23 mouse cellular contexts compared by ENCODE assay signal in genomic region chr5:118005728-118006127, GRCm38 (mm10). TPM values are rescaled to one million over a fixed set of nuclear protein-coding genes. Genes with fewer than 3 reads are reported as not detected.
DNase-seq lines count a peak whose midpoint lies in the region; ATAC-seq lines count a peak whose summit lies in the region.
"Had no signal": no experiment of that assay in that cellular context is flagged by ENCODE, and none has a peak within 500 bp of the region (broad histone marks: within the 10 kb centered on the region; RNA-seq: fewer than 3 reads in every experiment).

No protein-coding gene starts in this region.

- 100% methylated on average over 1 of the region's 1 CpGs for WGBS in kidney, embryonic 15.5 days

- H3K9me3 ChIP-seq in kidney, embryonic 15.5 days (replicated peaks), result no peaks in the 10 kb centered on the region
- H3K9me3 ChIP-seq: embryonic facial prominence, embryonic 12.5 days; midbrain, embryonic 13.5 days; neural tube, embryonic 15.5 days had no signal

- no peak overlapping the region for H3K9ac ChIP-seq in kidney, embryonic 15.5 days
- H3K9ac ChIP-seq: embryonic facial prominence, embryonic 12.5 days; forebrain, postnatal 0 days; midbrain, embryonic 13.5 days; neural tube, embryonic 15.5 days had no signal

- no peak overlapping the region for H3K4me3 ChIP-seq in kidney, embryonic 15.5 days (replicated peaks)
- H3K4me3 ChIP-seq: embryonic facial prominence, embryonic 12.5 days; gastrocnemius, adult 2 months; midbrain, embryonic 13.5 days; myocyte; neural tube, embryonic 15.5 days had no signal

- peaks cover 96% of the 10 kb centered on the region for H3K36me3 ChIP-seq in kidney, embryonic 15.5 days

- H3K27me3 ChIP-seq in kidney, embryonic 15.5 days, result no peaks in the 10 kb centered on the region
- H3K27me3 ChIP-seq: embryonic facial prominence, embryonic 12.5 days; midbrain, embryonic 13.5 days; neural tube, embryonic 15.5 days had no signal

- ATAC-seq in kidney, embryonic 15.5 days (replicated peaks; ENCODE audit: low FRiP score), result no peak
- ATAC-seq: forebrain, postnatal 0 days; midbrain, embryonic 13.5 days had no signal

- H3K27ac ChIP-seq in kidney, embryonic 15.5 days, result no peak overlapping the region
- H3K27ac ChIP-seq: embryonic facial prominence, embryonic 12.5 days; gastrocnemius, adult 2 months; midbrain, embryonic 13.5 days; neural tube, embryonic 15.5 days had no signal

- peaks cover 8% of the 10 kb centered on the region for H3K4me1 ChIP-seq in kidney, embryonic 15.5 days
- H3K4me1 ChIP-seq: embryonic facial prominence, embryonic 12.5 days; neural tube, embryonic 15.5 days had no signal

- DNase-seq in adrenal gland, adult 2 months, result peak; percentile 54
- DNase-seq in adrenal gland, postnatal 25 days, result no peak
- DNase-seq in kidney, adult 8-10 months, result peak; percentile 48 to 66
- peak; percentile 74 for DNase-seq in cerebellum, adult 11 months
- peak; percentile 56 to 62 for DNase-seq in cerebellum, postnatal 14 days
- no peak for DNase-seq in layer of hippocampus, adult 9-11 months
- no peak for DNase-seq in right cerebral cortex, postnatal 10 days (ENCODE audit: low spot score in 2 of 2)
- DNase-seq: forebrain, postnatal 0 days; gastrocnemius, adult 2 months; heart, adult 11 months; heart, postnatal 4 days; liver; lung, adult 2 months; lung, postnatal 4 days; right cerebral cortex, postnatal 4 days; thymus, postnatal 25 days had no signal

- no peak overlapping the region for H3K4me2 ChIP-seq in kidney, embryonic 15.5 days
- H3K4me2 ChIP-seq: embryonic facial prominence, embryonic 12.5 days; midbrain, embryonic 13.5 days; neural tube, embryonic 15.5 days had no signal

RNA-seq across cellular contexts. Expression of gene Tesc, which starts 21.8 kb away (rescaled TPM):
- total RNA-seq in adrenal gland, adult 2 months (2021), result 100 to 1,000 TPM; 109 to 185 TPM
- 737 and 1,088 TPM in 2 replicates for polyA plus RNA-seq in adrenal gland, adult 2 months (2012; rRNA removed)
- total RNA-seq in adrenal gland, postnatal 25 days (2021), result 103 and 131 TPM in 2 replicates
- polyA plus RNA-seq in kidney, embryonic 15.5 days (2015; fragmentation: Nextera tagmentation; extraction: Ambion mirVana), result 17.1 and 18.6 TPM in 2 replicates
- total RNA-seq: common myeloid progenitor, adult 5-6 weeks; MEL had no signal

RNA-seq across cellular contexts. Expression of gene Fbxo21, which starts 29.2 kb away (rescaled TPM):
- total RNA-seq in adrenal gland, adult 2 months (2021), result 10 to 100 TPM; 52.6 to 95.2 TPM
- polyA plus RNA-seq in adrenal gland, adult 2 months (2012; rRNA removed), result 93.6 and 106 TPM in 2 replicates
- total RNA-seq in adrenal gland, postnatal 25 days (2021), result 50.1 and 70.4 TPM in 2 replicates
- polyA plus RNA-seq in kidney, embryonic 15.5 days (2015; fragmentation: Nextera tagmentation; extraction: Ambion mirVana), result 75.7 and 78.9 TPM in 2 replicates

Comparison
In these comparisons a context has a peak if more than half of its experiments do, and no peak if none do; other contexts are left out.
1. DNase-seq: peak in adrenal gland, adult 2 months (single experiment), kidney, adult 8-10 months (2 of 2), cerebellum, adult 11 months (single experiment) and cerebellum, postnatal 14 days (2 of 2); none in adrenal gland, postnatal 25 days (single experiment), layer of hippocampus, adult 9-11 months (single experiment) and right cerebral cortex, postnatal 10 days (0 of 2).